Mouse (Mus musculus): ENCODE results near the gene Unk.

- no peak for TF ChIP-seq CTCF (IDR thresholded peaks at IDR 0.05; ENCODE audit: insufficient read depth, low read length)
- no peak for TF ChIP-seq POLR2A (IDR thresholded peaks at IDR 0.05; ENCODE audit: borderline replicate concordance, extremely low read depth, low read depth, low read length)
Observed at GRCm38 (mm10) chr11:115997047-115997446, 33.1 kb upstream of the Unk start.

All from lung, adult 2 months (tissue).